Mouse (Mus musculus): ENCODE data around the gene P3h2.

DNA sequence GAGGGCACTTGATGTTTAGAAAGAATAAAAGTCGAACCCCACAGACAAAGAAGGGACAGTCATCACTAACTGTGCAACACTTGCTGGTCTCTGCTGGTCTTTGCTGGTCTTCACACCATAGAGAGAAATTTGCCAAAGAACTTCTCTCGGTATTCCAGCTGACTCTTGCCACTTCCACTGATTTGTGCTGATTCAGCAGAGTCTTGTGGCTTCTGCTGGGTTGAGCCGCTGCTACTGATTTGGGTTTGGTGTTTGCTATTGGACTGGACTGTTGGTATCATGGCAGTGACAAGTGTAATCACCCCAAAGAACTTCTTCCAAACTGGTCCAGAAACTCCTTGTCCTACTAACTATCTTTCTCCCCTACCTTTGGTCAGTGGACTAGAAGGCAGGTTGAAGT lies 111.0 kb downstream of the P3h2 start:
- TF ChIP-seq CTCF (IDR thresholded peaks at IDR 0.05; ENCODE audit: low read depth) (no peak), EP300 (IDR thresholded peaks at IDR 0.05; ENCODE audit: low read depth) (no peak)

Data from heart, postnatal 0 days (tissue).